Mouse (Mus musculus) retina, embryonic 14.5 days (tissue): Measurements from ENCODE around the gene Mrgpra4.

Experiments
- DNase-seq: peaks from one replicate; pipeline ENCODE4 v3.0.0-alpha.2; 2015; ENCODE audit warnings: low spot score

The Mrgpra4 gene

GRCm38 (mm10) chr7:47981995-47982394, at the start of gene Mrgpra4:
TSS of gene Mrgpra4 (minus strand) at chr7:47982095.
- no peak for DNase-seq

- no peak for DNase-seq
These were observed 45.6 kb upstream of the Mrgpra4 start, which contains the start of gene Mrgprx1 for GRCm38 (mm10) chr7:48027497-48027896. TSS of gene Mrgprx1 (minus strand) at chr7:48027597.

GRCm38 (mm10) chr7:48017874-48018273, 36.0 kb upstream of the Mrgpra4 start:
- DNase-seq = no peak

- DNase-seq = no peak
These were observed 13.8 kb upstream of the Mrgpra4 start for GRCm38 (mm10) chr7:47995689-47996088.

GRCm38 (mm10) chr7:47986752-47987151, 4.9 kb upstream of the Mrgpra4 start:
- peak; percentile 14 for DNase-seq
